Mouse (Mus musculus) splenic B cell, adult 2 months (primary cell): ENCODE measurements around the gene Dek.

ENCODE experiments used
- DNase-seq: peaks from one replicate; pipeline ENCODE4 v3.0.0-alpha.2; 2011; ENCODE audit warnings: low read depth, low spot score
- H3K27me3 ChIP-seq: 2 replicates; pipeline ENCODE4 v1.6.1; 2012; ENCODE audit warnings: mild to moderate bottlenecking, low read length, moderate library complexity, mixed read lengths; ENCODE audit not compliant: control insufficient read depth, poor library complexity, insufficient read depth, severe bottlenecking
- H3K36me3 ChIP-seq: 2 replicates; pipeline ENCODE4 v1.6.1; 2012; ENCODE audit warnings: mild to moderate bottlenecking, low read length, moderate library complexity, mixed read lengths; ENCODE audit not compliant: control insufficient read depth, poor library complexity, insufficient read depth, severe bottlenecking

Dek gene

GRCm38 (mm10) chr13:47105711-47106579, at the start of gene Dek:
TSS of gene Dek (minus strand) at chr13:47106201.
- Histone ChIP-seq H3K36me3 (peaks cover 2% of the 10 kb centered on the region; the same call in 1 of the 2 replicates), H3K27me3 (no peaks in the 10 kb centered on the region)
- DNase-seq, result peak; percentile 79

DNA sequence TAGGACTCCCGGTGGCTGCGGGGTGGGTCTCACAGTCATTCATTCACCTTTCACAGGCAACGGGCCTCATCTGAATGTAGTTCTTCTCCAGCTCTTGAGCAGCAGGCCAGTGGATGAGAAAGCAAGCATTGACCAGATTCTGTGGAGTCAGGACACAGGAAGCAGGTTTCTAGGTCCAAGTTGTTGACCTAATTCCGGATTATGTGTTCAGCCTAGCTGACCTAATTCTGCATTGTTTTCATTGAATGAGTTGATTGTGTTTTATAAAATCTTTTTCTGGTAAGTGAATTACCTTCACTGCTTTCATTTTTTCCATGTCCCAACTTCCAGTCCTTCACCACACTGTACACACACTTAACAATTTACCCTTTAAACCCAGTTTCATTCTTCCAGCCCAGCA, 48.9 kb upstream of the Dek start:
- no peaks in the 10 kb centered on the region; the same call in 1 of the 2 replicates for H3K27me3 ChIP-seq
- no peaks in the 10 kb centered on the region for H3K36me3 ChIP-seq
- no peak for DNase-seq

DNA sequence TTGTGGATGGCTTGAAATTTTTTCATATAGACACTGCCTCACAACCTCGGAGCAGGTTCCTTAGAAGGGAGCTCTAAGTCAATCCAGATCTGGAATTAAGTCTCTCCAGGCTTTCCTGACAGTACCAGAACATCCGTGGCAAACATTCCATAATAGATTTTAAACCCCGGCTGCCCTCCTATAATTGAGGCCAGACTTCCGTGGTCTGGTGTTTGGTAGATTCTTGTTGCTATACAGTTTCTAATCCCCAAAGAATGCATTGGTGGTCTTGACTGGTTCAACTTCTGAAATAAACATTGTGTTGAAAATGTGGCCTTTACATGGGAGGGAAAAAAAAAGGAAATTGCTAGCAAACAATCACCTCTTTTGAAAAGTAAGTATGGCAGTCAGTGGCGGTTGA, 47.2 kb upstream of the Dek start:
- no peaks in the 10 kb centered on the region for H3K27me3 ChIP-seq
- no peaks in the 10 kb centered on the region for H3K36me3 ChIP-seq
- DNase-seq, result no peak

GRCm38 (mm10) chr13:47152390-47152789, 46.4 kb upstream of the Dek start:
- Histone ChIP-seq H3K27me3 (no peaks in the 10 kb centered on the region), H3K36me3 (no peaks in the 10 kb centered on the region)
- peak; percentile 42 for DNase-seq

DNA sequence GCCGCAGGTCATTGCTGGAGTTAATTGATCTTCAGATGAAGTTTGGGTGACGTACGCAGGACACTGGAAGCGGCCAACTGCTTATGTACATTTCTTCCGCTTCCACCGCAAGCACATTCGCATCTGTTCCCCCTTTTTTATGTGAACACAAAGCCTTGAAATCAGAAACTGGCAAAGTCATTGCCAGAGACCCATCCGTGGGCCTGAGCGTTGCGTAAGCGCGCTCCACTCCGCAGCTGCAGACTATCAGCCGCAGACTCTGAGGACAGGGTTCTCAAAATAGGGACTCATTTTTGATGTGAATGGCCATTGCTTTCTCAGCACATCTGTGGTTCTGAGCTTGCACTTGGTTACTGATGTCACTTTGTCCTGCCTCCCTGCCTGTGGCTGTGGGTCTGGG, 45.1 kb upstream of the Dek start:
- no peaks in the 10 kb centered on the region for H3K27me3 ChIP-seq
- no peak for DNase-seq
- no peaks in the 10 kb centered on the region for H3K36me3 ChIP-seq

DNA sequence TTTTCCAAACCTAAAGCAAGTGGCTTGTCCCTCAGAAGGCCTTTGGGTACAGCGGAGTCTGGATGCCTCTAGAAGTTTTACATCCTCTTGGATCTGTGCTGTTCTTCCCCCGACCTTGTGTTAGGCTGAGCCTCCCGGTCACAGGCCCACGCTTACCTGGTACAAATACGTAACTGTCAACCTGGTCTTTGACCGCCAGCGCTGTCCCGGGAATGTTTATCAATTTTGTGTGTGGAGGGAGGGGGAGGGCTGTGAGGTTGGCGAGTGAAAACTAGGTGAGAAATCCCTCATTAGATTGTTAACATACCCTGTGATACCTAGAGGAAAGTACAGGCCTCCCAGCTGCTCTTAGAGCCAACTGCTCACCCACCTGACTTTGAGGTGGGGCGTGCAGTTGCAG, 44.0 kb upstream of the Dek start:
- Histone ChIP-seq H3K27me3 (no peaks in the 10 kb centered on the region), H3K36me3 (no peaks in the 10 kb centered on the region)
- DNase-seq, result no peak

DNA sequence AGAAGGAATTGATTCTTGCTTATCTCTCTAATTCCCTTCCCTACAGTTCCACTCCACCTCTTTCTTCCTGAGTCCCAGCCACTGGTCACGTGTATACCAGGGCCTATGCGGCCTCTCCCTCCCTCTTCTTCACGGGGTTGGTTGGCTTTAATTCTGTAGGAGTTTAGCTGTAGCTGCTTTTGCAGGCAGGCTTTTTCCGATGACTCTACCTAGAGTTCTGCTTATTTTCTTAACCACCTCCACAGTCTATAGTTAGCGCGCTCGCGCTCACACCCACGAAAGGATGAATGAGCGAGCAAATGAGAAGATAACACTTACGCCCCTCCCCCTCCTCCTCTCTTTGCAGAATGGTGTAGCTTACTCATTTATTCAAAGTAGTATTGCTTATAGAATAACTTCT, 42.6 kb upstream of the Dek start:
- no peak for DNase-seq
- Histone ChIP-seq H3K27me3 (no peaks in the 10 kb centered on the region), H3K36me3 (no peaks in the 10 kb centered on the region)

GRCm38 (mm10) chr13:47146388-47146787, 40.4 kb upstream of the Dek start:
- DNase-seq, result no peak
- Histone ChIP-seq H3K27me3 (no peaks in the 10 kb centered on the region), H3K36me3 (no peaks in the 10 kb centered on the region)

DNA sequence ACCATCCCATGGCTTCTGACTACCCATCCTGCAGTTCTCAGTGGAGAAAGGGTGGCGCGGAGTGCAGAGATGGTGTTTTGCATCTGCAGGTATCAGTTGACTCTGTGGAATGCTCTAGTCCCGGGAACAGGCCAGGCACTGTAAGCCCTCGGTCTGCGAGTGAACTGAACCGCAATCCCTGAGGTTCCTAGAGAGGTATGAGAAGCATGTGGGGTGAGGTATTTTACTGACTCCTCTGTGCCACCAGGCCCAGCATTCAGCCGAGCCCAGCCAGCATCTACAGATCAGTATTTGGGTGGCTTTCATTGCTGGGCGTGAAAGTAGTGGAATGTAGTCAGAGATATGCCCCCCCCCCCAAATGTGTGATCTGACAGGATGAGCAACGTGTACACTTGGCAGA, 39.9 kb upstream of the Dek start:
- DNase-seq, result no peak

DNA sequence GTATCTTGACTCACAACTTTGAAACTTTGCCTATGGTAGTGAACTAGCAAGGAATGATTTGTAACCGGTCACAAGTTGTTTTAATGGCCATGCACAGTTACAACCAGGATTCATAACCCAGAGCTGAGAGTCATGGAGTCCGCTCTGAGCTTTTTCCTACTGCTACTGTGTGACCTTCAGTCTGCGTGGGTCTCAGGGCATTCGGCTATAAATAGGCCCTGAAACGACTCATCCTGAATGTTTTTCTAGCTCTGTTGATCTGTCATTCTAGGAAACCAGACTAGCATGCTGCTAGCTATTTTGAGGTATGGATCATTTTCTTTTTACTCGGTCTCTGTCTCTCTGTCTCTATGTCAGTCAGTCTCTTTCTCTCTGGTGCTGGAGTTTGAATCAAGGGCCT, 36.8 kb upstream of the Dek start:
- DNase-seq, result no peak
- Histone ChIP-seq H3K27me3 (no peaks in the 10 kb centered on the region), H3K36me3 (no peaks in the 10 kb centered on the region)

More for the DNA sequence above, 39.9 kb upstream of the Dek start:
- Histone ChIP-seq H3K27me3 (no peaks in the 10 kb centered on the region), H3K36me3 (no peaks in the 10 kb centered on the region)

DNA sequence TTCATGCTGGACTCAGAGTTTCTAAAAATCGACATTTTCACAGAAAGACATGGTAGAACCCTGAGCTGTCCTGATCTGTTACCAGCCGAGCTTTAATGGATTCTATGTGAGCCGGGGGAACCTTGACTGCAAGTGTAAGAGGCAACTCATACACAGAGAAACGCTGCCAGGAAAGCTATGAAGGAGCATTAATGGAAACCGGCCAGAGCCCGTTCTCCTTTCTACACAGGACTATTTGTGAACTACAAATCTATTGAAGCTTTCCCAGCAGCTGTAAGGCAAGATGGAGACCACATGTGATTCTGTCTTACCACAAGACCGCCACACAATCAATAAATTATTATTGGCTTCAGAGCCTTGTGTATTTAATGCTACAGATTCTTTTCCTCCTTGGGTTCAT, 29.7 kb upstream of the Dek start:
- Histone ChIP-seq H3K27me3 (no peaks in the 10 kb centered on the region), H3K36me3 (no peaks in the 10 kb centered on the region)
- DNase-seq, result no peak

GRCm38 (mm10) chr13:47134836-47135235, 28.8 kb upstream of the Dek start:
- DNase-seq, result no peak
- Histone ChIP-seq H3K27me3 (no peaks in the 10 kb centered on the region), H3K36me3 (no peaks in the 10 kb centered on the region)

- Histone ChIP-seq H3K27me3 (no peaks in the 10 kb centered on the region), H3K36me3 (no peaks in the 10 kb centered on the region)
- no peak for DNase-seq
Observed at GRCm38 (mm10) chr13:47133058-47133457, 27.1 kb upstream of the Dek start.

GRCm38 (mm10) chr13:47129090-47129489, 23.1 kb upstream of the Dek start:
- Histone ChIP-seq H3K36me3 (no peaks in the 10 kb centered on the region), H3K27me3 (no peaks in the 10 kb centered on the region)
- no peak for DNase-seq

- DNase-seq, result no peak
- no peaks in the 10 kb centered on the region for H3K27me3 ChIP-seq
- no peaks in the 10 kb centered on the region for H3K36me3 ChIP-seq
Observed at GRCm38 (mm10) chr13:47125595-47125994, 19.6 kb upstream of the Dek start.

- Histone ChIP-seq H3K27me3 (no peaks in the 10 kb centered on the region), H3K36me3 (no peaks in the 10 kb centered on the region)
- DNase-seq, result no peak
Observed at GRCm38 (mm10) chr13:47124986-47125385, 19.0 kb upstream of the Dek start.
